Mouse (Mus musculus) liver, embryonic 16.5 days (tissue): Measurements from ENCODE around the gene Snx1. TPM values are rescaled to one million over a fixed set of nuclear protein-coding genes. Genes with fewer than 3 reads are reported as not detected.
A peak's percentile ranks its signal among the peaks of the same experiment; 100 is the strongest.

Experiments used
- ATAC-seq: fragments of 200-750 bp; cut with Nextera tagmentation; 2 replicates; pipeline ENCODE4 v1.8.0; 2017; ENCODE audit warnings: low read depth, mild to moderate bottlenecking, moderate number of reproducible peaks, moderate library complexity
- H3K27ac ChIP-seq: fragments of 300-500 bp; sonication (generic); 2 replicates; pipeline ENCODE4 v1.5.1; 2014; ENCODE audit warnings: mild to moderate bottlenecking, low read length
- H3K27me3 ChIP-seq: fragments of 300-500 bp; sonication (generic); 2 replicates; pipeline ENCODE4 v1.6.1; 2014; ENCODE audit warnings: low read depth, low read length, mixed read lengths; ENCODE audit not compliant: control insufficient read depth, insufficient read depth
- H3K36me3 ChIP-seq: fragments of 300-500 bp; sonication (generic); 2 replicates; pipeline ENCODE4 v1.6.1; 2014; ENCODE audit warnings: mild to moderate bottlenecking; ENCODE audit not compliant: control insufficient read depth, insufficient read depth
- H3K4me1 ChIP-seq: fragments of 300-500 bp; sonication (generic); 2 replicates; pipeline ENCODE4 v1.6.1; 2014; ENCODE audit warnings: low read depth, low read length, mixed read lengths; ENCODE audit not compliant: control insufficient read depth
- H3K4me2 ChIP-seq: fragments of 300-500 bp; sonication (generic); 2 replicates; pipeline ENCODE4 v1.6.1; 2014; ENCODE audit warnings: low read depth, low read length, mixed read lengths
- H3K4me3 ChIP-seq: fragments of 300-500 bp; sonication (generic); 2 replicates; pipeline ENCODE4 v1.5.1; 2014; ENCODE audit warnings: low read depth, mild to moderate bottlenecking, low read length
- H3K9ac ChIP-seq: fragments of 300-500 bp; sonication (generic); 2 replicates; pipeline ENCODE4 v1.6.1; 2014; ENCODE audit warnings: low read depth, low read length
- H3K9me3 ChIP-seq: fragments of 300-500 bp; sonication (generic); replicated peaks from 2 replicates; pipeline ENCODE4 v1.6.1; 2016; ENCODE audit warnings: low read length; ENCODE audit not compliant: control insufficient read depth
- WGBS: fragments of 180-500 bp; shearing (Covaris S2); extraction: QIAGEN DNeasy Blood & Tissue Kit; methylation state at CpG from one replicate; pipeline ENCODE4 v1.1.7; 2014; ENCODE audit not compliant: insufficient replicate concordance; 5-methylcytosine and 5-hydroxymethylcytosine counted together
- polyA plus RNA-seq: library from polyadenylated mRNA; unstranded; fragments of >200 nt; fragmentation: Nextera tagmentation; extraction: Ambion mirVana; gene quantifications from 2 replicates; pipeline ENCODE4 v1.2.1, GENCODE M21; 2015

The Snx1 gene
- polyA plus RNA-seq, 1 experiment from 2014 or later = 59.6 TPM

GRCm38 (mm10) chr9:66109574-66109973 is 16.8 kb downstream of the Snx1 start:
- no peaks in the 10 kb centered on the region for H3K9me3 ChIP-seq
- H3K4me1 ChIP-seq = peaks cover 3% of the 10 kb centered on the region
- no peak overlapping the region for H3K4me2 ChIP-seq
- no peak overlapping the region for H3K27ac ChIP-seq
- H3K27me3 ChIP-seq = no peaks in the 10 kb centered on the region
- H3K36me3 ChIP-seq = peaks cover 15% of the 10 kb centered on the region
- ATAC-seq = no peak
- 90% methylated on average over 1 of the region's 1 CpGs for WGBS
- H3K4me3 ChIP-seq = no peak overlapping the region
- H3K9ac ChIP-seq = no peak overlapping the region

GRCm38 (mm10) chr9:66105168-66105567 is 21.2 kb downstream of the Snx1 start:
- no peak overlapping the region for H3K27ac ChIP-seq
- H3K36me3 ChIP-seq = peaks cover 43% of the 10 kb centered on the region
- no peak for ATAC-seq
- H3K4me2 ChIP-seq = no peak overlapping the region
- 86% methylated on average over 8 of the region's 8 CpGs for WGBS
- H3K9ac ChIP-seq = no peak overlapping the region
- no peak overlapping the region for H3K4me3 ChIP-seq
- H3K4me1 ChIP-seq = no peaks in the 10 kb centered on the region
- no peaks in the 10 kb centered on the region for H3K9me3 ChIP-seq
- H3K27me3 ChIP-seq = no peaks in the 10 kb centered on the region

GRCm38 (mm10) chr9:66104601-66105000 is 21.8 kb downstream of the Snx1 start:
- no peak overlapping the region for H3K4me2 ChIP-seq
- no peak overlapping the region for H3K9ac ChIP-seq
- H3K4me3 ChIP-seq = no peak overlapping the region
- no peaks in the 10 kb centered on the region for H3K27me3 ChIP-seq
- H3K36me3 ChIP-seq = peaks cover 45% of the 10 kb centered on the region
- 74% methylated on average over 4 of the region's 4 CpGs for WGBS
- H3K4me1 ChIP-seq = no peaks in the 10 kb centered on the region
- H3K27ac ChIP-seq = no peak overlapping the region
- 0 out of 2 replicates have a peak, but pooled peaks have one; percentile 32 for ATAC-seq
- no peaks in the 10 kb centered on the region for H3K9me3 ChIP-seq

GRCm38 (mm10) chr9:66102668-66103067 is 23.7 kb downstream of the Snx1 start:
- no peaks in the 10 kb centered on the region for H3K27me3 ChIP-seq
- no peak overlapping the region for H3K4me2 ChIP-seq
- H3K4me3 ChIP-seq = no peak overlapping the region
- WGBS = 82% methylated on average over 6 of the region's 6 CpGs
- no peak for ATAC-seq
- H3K4me1 ChIP-seq = no peaks in the 10 kb centered on the region
- H3K9ac ChIP-seq = no peak overlapping the region
- no peak overlapping the region for H3K27ac ChIP-seq
- peaks cover 49% of the 10 kb centered on the region for H3K36me3 ChIP-seq
- no peaks in the 10 kb centered on the region for H3K9me3 ChIP-seq

GRCm38 (mm10) chr9:66101577-66101976 is 24.8 kb downstream of the Snx1 start:
- Histone ChIP-seq H3K9me3 (no peaks in the 10 kb centered on the region), H3K27ac (no peak overlapping the region), H3K4me2 (no peak overlapping the region), H3K27me3 (no peaks in the 10 kb centered on the region), H3K4me3 (no peak overlapping the region), H3K4me1 (no peaks in the 10 kb centered on the region), H3K36me3 (peaks cover 52% of the 10 kb centered on the region), H3K9ac (no peak overlapping the region)
- WGBS = 80% methylated on average over 8 of the region's 8 CpGs
- no peak for ATAC-seq

- Histone ChIP-seq H3K4me2 (no peak overlapping the region), H3K9ac (no peak overlapping the region), H3K4me3 (no peak overlapping the region), H3K27me3 (no peaks in the 10 kb centered on the region), H3K4me1 (no peaks in the 10 kb centered on the region; the same call in 1 of the 2 replicates), H3K9me3 (no peaks in the 10 kb centered on the region), H3K36me3 (peaks cover 60% of the 10 kb centered on the region), H3K27ac (no peak overlapping the region)
- 77% methylated on average over 2 of the region's 2 CpGs for WGBS
- ATAC-seq = no peak
Observed at GRCm38 (mm10) chr9:66092664-66093063, 33.7 kb downstream of the Snx1 start.

- H3K4me1 ChIP-seq = no peaks in the 10 kb centered on the region; the same call in 1 of the 2 replicates
- no peak overlapping the region for H3K4me2 ChIP-seq
- WGBS = 78% methylated on average over 6 of the region's 6 CpGs
- H3K36me3 ChIP-seq = peaks cover 63% of the 10 kb centered on the region
- no peak overlapping the region for H3K9ac ChIP-seq
- H3K27me3 ChIP-seq = no peaks in the 10 kb centered on the region
- H3K4me3 ChIP-seq = no peak overlapping the region
- H3K27ac ChIP-seq = no peak overlapping the region
- ATAC-seq = no peak
- H3K9me3 ChIP-seq = no peaks in the 10 kb centered on the region
Observed at GRCm38 (mm10) chr9:66091327-66092231, 34.8 kb downstream of the Snx1 start.

- H3K4me3 ChIP-seq = no peak overlapping the region
- WGBS = 86% methylated on average over 13 of the region's 13 CpGs
- no peaks in the 10 kb centered on the region; the same call in 1 of the 2 replicates for H3K4me1 ChIP-seq
- no peaks in the 10 kb centered on the region for H3K27me3 ChIP-seq
- H3K36me3 ChIP-seq = peaks cover 57% of the 10 kb centered on the region
- H3K9ac ChIP-seq = no peak overlapping the region
- no peak overlapping the region for H3K27ac ChIP-seq
- no peak for ATAC-seq
- H3K9me3 ChIP-seq = no peaks in the 10 kb centered on the region
- no peak overlapping the region for H3K4me2 ChIP-seq
Observed at GRCm38 (mm10) chr9:66090593-66091244, 35.7 kb downstream of the Snx1 start.

GRCm38 (mm10) chr9:66088411-66088810 is 38.0 kb downstream of the Snx1 start:
- 53% methylated on average over 4 of the region's 4 CpGs for WGBS
- Histone ChIP-seq H3K4me1 (no peaks in the 10 kb centered on the region; the same call in 1 of the 2 replicates), H3K9ac (no peak overlapping the region), H3K27me3 (no peaks in the 10 kb centered on the region), H3K27ac (no peak overlapping the region), H3K4me3 (no peak overlapping the region), H3K9me3 (no peaks in the 10 kb centered on the region), H3K4me2 (no peak overlapping the region), H3K36me3 (peaks cover 38% of the 10 kb centered on the region)
- peak; percentile 57 for ATAC-seq
